Mouse (Mus musculus): ENCODE data around the gene Ces4a. TPM values are rescaled to one million over a fixed set of nuclear protein-coding genes. Genes with fewer than 3 reads are reported as not detected.
"Not testable (repeated sequence)": the region's sequence is repeated elsewhere in the genome, so short reads cannot be mapped to it uniquely, and the experiment has no call there.

Gene Ces4a
- total and polyA plus RNA-seq, 3 experiments, result not detected

DNA sequence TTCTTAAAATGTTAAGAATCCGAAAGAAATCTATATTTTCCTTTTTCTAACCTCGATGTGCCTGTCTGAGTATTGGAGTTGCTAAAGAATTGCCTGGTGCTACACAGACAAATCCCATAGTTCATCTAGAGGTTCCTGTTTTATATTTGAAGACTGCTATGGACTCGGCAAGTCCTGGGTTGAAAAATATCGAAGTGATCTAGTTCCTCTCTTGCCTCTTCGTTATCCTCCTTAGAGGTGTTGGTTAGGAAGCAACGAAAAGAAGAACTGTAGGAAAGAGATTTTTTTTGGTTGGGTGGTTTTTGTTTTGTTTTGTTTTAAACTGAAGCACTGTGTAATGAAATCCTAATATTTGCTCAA is 40.4 kb downstream of the Ces4a start:
- peak; percentile 82 for DNase-seq (ENCODE audit: low read depth, low spot score)
- Histone ChIP-seq H3K4me3 (ENCODE audit: control insufficient read depth in 1 of 2, insufficient read depth in 1 of 2, low read depth in 2 of 2, low read length in 2 of 2) (peak overlapping the region; percentile 79 to 89), H3K27ac (ENCODE audit: control insufficient read depth, low read depth, low read length) (peak overlapping the region; percentile 90), H3K9me3 (replicated peaks; ENCODE audit: insufficient read depth, low read length) (no peaks in the 10 kb centered on the region), H3K36me3 (ENCODE audit: control insufficient read depth in 1 of 2, insufficient read depth in 2 of 2, low read length in 2 of 2) (peaks cover 0 to 18% of the 10 kb centered on the region in 2 experiments; a peak in 3 of 4 replicates), H3K9ac (ENCODE audit: control insufficient read depth, low read depth, low read length, poor library complexity, severe bottlenecking) (peak overlapping the region; percentile 99), H3K4me1 (ENCODE audit: control insufficient read depth in 1 of 2, insufficient read depth in 2 of 2, low read length in 2 of 2) (peaks cover 4 to 17% of the 10 kb centered on the region in 2 experiments), H3K79me2 (ENCODE audit: control insufficient read depth, insufficient read depth, low read length, poor library complexity) (peaks cover 29% of the 10 kb centered on the region), H3K27me3 (ENCODE audit: control insufficient read depth in 1 of 2, insufficient read depth in 2 of 2, low read length in 2 of 2) (no peaks in the 10 kb centered on the region)
- TF ChIP-seq RCOR1 (IDR thresholded peaks at IDR 0.05; ENCODE audit: low read depth, low read length), result 0 out of 2 replicates have a peak, but pooled peaks have one; percentile 60
- TF ChIP-seq KAT2A (conservative IDR thresholded peaks at IDR 0.05; ENCODE audit: low read depth, low read length), result no peak
- TF ChIP-seq MYC (IDR thresholded peaks at IDR 0.05; ENCODE audit: low read depth, low read length), result 0 out of 2 replicates have a peak, but pooled peaks have one; percentile 23
- 0 out of 4 replicates have a peak, but pooled peaks of 1 of the 2 experiments have one; percentile 34 for TF ChIP-seq EP300 (IDR thresholded peaks at IDR 0.05; ENCODE audit: low read depth in 1 of 2, low read length in 2 of 2)
- TF ChIP-seq TBP (IDR thresholded peaks at IDR 0.05; ENCODE audit: low read depth, low read length), result peak; percentile 69
- TF ChIP-seq E2F4 (IDR thresholded peaks at IDR 0.05; ENCODE audit: borderline replicate concordance, low read depth, low read length), result no peak
- 0 out of 2 replicates have a peak, but pooled peaks have one; percentile 6 for TF ChIP-seq TCF12 (IDR thresholded peaks at IDR 0.05; ENCODE audit: low read depth, low read length)

DNA sequence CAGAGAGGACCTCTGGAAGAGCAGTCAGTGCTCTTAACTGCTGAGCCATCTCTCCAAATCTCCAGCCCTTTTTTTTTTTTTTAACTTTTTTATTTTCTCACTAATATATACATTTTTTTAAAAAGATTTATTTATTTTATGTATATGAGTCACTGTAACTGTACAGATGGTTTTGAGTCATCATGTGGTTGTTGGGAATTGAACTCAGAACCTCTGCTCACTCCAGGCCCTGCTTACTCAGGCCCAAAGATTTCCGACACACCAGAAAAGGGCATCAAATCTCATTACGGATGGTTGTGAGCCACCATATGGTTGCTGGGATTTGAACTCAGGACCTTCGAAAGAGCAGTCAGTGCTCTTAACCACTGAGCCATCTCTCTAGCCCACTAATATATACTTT is 43.7 kb downstream of the Ces4a start:
- peaks cover 29% of the 10 kb centered on the region for H3K79me2 ChIP-seq (ENCODE audit: control insufficient read depth, insufficient read depth, low read length, poor library complexity)
- not testable (repeated sequence) for H3K9me3 ChIP-seq (replicated peaks; ENCODE audit: insufficient read depth, low read length); H3K4me1 ChIP-seq (ENCODE audit: control insufficient read depth in 1 of 2, insufficient read depth in 2 of 2, low read length in 2 of 2); H3K27ac ChIP-seq (ENCODE audit: control insufficient read depth, low read depth, low read length); H3K27me3 ChIP-seq (ENCODE audit: control insufficient read depth in 1 of 2, insufficient read depth in 2 of 2, low read length in 2 of 2); H3K9ac ChIP-seq (ENCODE audit: control insufficient read depth, low read depth, low read length, poor library complexity, severe bottlenecking); H3K4me3 ChIP-seq (ENCODE audit: control insufficient read depth in 1 of 2, insufficient read depth in 1 of 2, low read depth in 2 of 2, low read length in 2 of 2); DNase-seq (ENCODE audit: low read depth, low spot score)
- peaks cover 12 to 13% of the 10 kb centered on the region in 2 experiments for H3K36me3 ChIP-seq (ENCODE audit: control insufficient read depth in 1 of 2, insufficient read depth in 2 of 2, low read length in 2 of 2)

DNA sequence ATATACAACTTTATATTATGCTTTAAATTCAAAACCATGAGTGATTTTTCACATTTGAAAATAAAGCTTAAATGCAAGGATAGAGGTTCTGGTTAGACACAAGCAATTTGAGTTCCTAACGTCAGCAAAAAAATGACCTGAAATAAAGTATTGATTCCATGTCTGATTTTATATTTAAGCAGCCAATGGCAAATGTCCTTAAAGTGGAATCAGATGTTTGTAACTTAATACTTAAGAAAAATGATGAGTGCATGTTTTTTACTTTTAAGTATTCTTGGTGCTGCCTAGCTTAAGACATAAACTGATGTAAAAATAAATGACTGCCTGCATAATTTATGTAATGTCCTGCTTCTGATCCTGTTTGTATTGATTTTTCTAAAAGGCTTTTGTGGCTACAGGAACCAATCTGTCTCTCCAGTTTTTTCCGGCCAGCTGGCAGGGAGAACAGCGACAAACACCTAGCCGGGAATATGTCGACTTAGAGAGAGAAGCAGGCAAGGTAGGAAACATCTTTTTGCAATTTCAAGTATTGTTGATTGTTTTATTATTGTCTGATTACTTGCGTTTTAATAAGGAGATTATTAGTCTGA is 46.7 kb downstream of the Ces4a start:
- DNase-seq (ENCODE audit: low read depth, low spot score), result no peak

More for the DNA sequence above, 46.7 kb downstream of the Ces4a start:
- Histone ChIP-seq H3K36me3 (ENCODE audit: control insufficient read depth in 1 of 2, insufficient read depth in 2 of 2, low read length in 2 of 2) (peaks cover 3 to 13% of the 10 kb centered on the region in 2 experiments), H3K4me3 (ENCODE audit: control insufficient read depth in 1 of 2, insufficient read depth in 1 of 2, low read depth in 2 of 2, low read length in 2 of 2) (no peak overlapping the region), H3K9ac (ENCODE audit: control insufficient read depth, low read depth, low read length, poor library complexity, severe bottlenecking) (no peak overlapping the region), H3K9me3 (replicated peaks; ENCODE audit: insufficient read depth, low read length) (no peaks in the 10 kb centered on the region), H3K27me3 (ENCODE audit: control insufficient read depth in 1 of 2, insufficient read depth in 2 of 2, low read length in 2 of 2) (no peaks in the 10 kb centered on the region), H3K27ac (ENCODE audit: control insufficient read depth, low read depth, low read length) (no peak overlapping the region), H3K4me1 (ENCODE audit: control insufficient read depth in 1 of 2, insufficient read depth in 2 of 2, low read length in 2 of 2) (peaks cover under 1 to 1% of the 10 kb centered on the region in 2 experiments; a peak in 3 of 4 replicates), H3K79me2 (ENCODE audit: control insufficient read depth, insufficient read depth, low read length, poor library complexity) (peaks cover 15% of the 10 kb centered on the region)
- TF ChIP-seq NELFE (IDR thresholded peaks at IDR 0.05; ENCODE audit: low read depth, low read length) (no peak), ELF1 (IDR thresholded peaks at IDR 0.05; ENCODE audit: low read depth, low read length) (no peak), HCFC1 (IDR thresholded peaks at IDR 0.05; ENCODE audit: low read depth, low read length) (no peak), ZMIZ1 (IDR thresholded peaks at IDR 0.05; ENCODE audit: low read depth, low read length) (no peak), MXI1 (IDR thresholded peaks at IDR 0.05; ENCODE audit: low read depth, low read length) (no peak), ZC3H11A (IDR thresholded peaks at IDR 0.05; ENCODE audit: low read depth, low read length) (no peak)
